Mouse (Mus musculus): ENCODE measurements at regions not wholly inside any gene's neighbourhood (a gene's known extent, or its start where the extent isn't known, plus 50 kb on each side); places are given as distances from the start of the nearest gene placed in this dataset.

DNA sequence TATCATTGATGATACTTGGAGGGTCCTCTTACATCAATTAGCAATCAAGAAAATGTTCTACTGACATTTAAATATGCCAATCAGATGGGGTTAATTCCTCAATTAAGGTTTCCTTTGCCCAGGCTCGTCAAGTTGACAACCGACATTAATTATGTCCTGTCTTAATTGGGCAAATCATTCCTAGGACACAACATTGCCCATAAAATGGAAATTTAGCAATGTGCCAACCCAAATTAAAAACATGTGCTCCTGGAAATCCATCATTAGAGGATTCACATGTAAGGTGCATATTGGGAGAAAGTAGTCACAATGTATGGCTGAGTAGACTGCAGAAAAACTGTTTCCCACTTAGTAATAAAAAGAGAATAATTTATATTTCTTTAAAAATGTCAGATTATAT is 483.6 kb upstream of the B430305J03Rik start:
- no peak for ATAC-seq (ENCODE audit: poor library complexity, severe bottlenecking)

DNA sequence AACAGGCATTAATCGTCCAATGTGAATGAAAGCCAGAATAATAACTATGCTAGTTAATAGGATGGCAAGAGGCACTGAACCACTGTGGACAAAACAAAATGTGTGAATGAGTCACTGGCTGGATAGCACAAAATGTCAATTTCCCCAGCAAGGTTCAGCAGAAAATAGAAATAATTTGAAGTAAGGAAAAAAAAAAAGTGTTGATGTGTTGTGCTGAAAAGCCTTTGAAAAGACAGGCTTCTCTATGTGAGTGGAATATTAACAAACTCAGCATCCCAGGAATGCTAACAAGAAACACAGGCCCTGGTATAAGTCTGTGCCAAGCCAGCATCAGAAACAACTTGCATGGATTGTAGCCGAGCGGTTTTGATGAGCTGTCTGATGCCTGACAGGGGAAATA is 481.0 kb upstream of the B430305J03Rik start:
- ATAC-seq (ENCODE audit: poor library complexity, severe bottlenecking) = no peak

DNA sequence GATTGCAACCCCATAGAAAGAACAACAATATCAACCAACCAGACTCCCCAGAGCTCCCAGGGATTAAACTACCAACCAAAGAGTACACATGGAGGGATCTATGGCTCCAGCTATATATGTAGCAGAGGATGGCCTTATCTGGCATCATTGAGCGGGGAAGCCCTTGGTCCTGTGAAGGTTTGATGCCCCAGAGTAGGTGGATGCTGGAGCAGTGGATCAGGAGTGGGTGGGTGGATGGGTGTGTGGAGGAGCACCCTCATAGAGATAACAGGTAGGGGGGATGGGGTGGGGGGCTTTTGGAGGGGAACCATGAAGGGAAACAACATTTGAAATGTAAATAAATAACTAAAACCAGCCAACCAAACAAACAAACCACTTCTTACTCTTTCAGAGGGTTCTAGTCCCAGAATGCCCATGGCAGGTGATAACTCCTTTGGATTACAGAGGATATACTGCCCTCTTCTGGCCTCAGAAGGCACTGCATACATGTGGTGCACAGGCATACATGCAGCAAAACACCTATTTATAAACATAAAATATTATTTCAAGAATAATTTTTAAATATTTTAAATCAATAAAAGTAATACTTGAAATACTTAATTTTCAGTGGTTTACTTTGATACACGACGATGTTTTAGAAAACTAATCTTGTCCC is 473.7 kb upstream of the B430305J03Rik start:
- ATAC-seq (ENCODE audit: poor library complexity, severe bottlenecking) = peak; percentile 59; the same call in 1 of the 2 replicates

DNA sequence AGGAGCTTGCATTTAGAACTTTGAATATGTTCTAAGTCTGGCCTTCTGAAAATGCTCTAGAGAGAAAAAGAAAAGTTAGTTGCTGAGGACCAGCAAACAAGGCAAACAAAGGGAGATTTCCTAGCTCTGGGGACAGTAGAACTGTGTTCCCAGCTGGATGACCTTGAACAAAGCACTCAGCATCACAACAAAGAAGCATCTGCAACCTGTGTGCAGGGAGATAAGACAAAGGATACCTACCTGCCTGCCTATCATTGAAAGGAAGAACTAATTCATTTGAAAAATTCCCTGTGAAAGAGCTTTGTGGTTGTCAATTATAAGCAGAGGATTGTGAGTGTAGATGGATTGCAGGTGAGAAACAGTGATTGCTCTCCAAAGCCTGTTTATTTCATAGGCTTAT is 451.1 kb upstream of the B430305J03Rik start:
- no peak for ATAC-seq (ENCODE audit: poor library complexity, severe bottlenecking)

DNA sequence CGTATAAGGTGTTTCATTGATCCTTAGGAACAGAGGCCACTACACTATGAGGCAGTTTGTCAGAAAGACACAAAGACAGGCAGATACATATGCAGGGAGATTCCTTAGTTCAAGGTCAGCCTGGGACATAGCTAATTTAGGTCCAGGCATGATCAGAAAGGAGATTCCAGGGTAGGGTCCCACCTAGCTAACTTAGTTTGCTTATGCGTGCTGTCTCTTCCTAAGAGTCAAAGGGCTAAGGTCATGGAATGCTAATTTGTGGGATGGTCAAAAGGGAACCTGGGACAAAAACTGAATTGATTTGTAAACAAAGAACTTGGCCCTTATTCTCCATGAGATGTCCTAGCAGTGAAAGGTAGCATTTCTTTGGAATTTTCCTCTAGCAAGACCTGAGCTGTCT is 430.3 kb upstream of the B430305J03Rik start:
- ATAC-seq (ENCODE audit: poor library complexity, severe bottlenecking) = no peak

DNA sequence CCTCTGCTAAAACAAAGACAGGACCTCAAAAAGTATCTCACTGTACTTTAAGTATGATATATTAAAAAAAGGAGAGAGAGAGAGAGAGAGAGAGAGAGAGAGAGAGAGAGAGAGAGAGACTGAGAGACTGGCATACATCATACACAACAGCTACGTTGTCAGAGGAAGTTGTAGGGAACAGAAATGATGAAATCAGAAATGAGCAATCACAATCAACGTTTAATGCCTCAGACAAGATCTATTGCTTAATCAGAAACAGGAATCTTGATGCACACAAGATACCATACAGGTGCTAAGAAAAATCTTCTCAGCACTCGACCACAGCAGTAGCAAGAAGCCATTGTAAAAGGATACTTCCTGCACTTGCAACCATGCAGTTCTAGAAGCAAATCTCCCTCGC is 424.9 kb upstream of the B430305J03Rik start:
- ATAC-seq (ENCODE audit: poor library complexity, severe bottlenecking) = no peak

All from megakaryocyte, adult 5-6 weeks (primary cell).